Mouse (Mus musculus) left cerebral cortex, postnatal 14 days (tissue): ENCODE measurements around the gene Ttc7. TPM values are rescaled to one million over a fixed set of nuclear protein-coding genes. Genes with fewer than 3 reads are reported as not detected.

Experiments
- DNase-seq, 2 experiments: peaks; one replicate each; pipeline ENCODE4 v3.0.0; 2021 to 2022; ENCODE audit warnings: low spot score in 2 of 2, mixed read lengths in 1 of 2
- intact Hi-C: fragments of 180-260 bp; cut with DNase I; formaldehyde crosslinking; loops from one replicate; pipeline ENCODE4 v1.15.1; 2025
- total RNA-seq, 2 experiments: library from RNA; stranded (reverse); gene quantifications; 2 replicates each; pipeline ENCODE4 v1.2.3; 2021

Ttc7 gene
- total RNA-seq, 2 experiments from 2014 or later: 7.2 to 7.4 TPM

DNA sequence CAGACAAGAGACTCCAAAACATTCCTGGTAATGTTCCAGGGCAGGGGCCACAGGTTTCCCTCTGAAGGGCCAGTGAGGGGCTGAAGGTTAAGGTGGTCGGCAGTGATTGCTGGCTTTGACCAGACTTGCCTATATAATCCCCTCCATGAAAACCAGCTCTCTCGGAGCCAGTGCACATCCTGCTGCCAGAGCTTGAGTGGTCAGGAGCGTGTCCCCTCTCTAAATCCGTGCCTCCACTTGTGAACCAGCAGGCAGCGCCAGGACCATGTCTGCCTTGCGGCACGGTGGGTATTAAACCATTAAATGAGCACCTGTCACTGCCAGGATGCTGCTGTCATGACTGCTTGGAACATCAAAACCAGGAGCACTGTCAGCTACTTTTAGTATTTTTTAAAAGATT, 27.8 kb downstream of the Ttc7 start:
- DNase-seq: no peak
- intact Hi-C loops: loop anchor here (10.0 kb wide), 1 partner anchor 354 kb away; no protein-coding TSS in a partner anchor

DNA sequence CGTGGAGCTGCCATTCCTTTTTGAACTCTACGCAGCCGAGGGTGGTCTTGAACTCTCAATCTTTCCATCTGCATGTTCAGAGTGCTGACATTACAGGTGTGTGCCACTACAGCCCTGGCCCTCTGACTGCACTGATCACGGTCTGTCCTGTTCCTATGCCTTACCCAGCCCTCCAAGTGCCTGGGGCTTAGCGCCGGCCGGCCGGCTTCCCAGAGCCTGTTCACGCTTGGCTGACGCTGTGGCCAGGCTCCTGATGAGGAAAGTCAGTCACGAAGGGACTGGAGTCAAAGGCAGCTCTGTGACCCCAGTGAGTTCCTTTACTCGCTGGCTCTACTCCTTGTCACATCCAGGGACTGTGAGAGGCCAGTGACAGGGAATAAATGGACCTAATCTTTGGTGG, 29.7 kb downstream of the Ttc7 start:
- DNase-seq: no peak
- intact Hi-C loops: loop anchor here (10.0 kb wide), 1 partner anchor 352 kb away; no protein-coding TSS in a partner anchor

DNA sequence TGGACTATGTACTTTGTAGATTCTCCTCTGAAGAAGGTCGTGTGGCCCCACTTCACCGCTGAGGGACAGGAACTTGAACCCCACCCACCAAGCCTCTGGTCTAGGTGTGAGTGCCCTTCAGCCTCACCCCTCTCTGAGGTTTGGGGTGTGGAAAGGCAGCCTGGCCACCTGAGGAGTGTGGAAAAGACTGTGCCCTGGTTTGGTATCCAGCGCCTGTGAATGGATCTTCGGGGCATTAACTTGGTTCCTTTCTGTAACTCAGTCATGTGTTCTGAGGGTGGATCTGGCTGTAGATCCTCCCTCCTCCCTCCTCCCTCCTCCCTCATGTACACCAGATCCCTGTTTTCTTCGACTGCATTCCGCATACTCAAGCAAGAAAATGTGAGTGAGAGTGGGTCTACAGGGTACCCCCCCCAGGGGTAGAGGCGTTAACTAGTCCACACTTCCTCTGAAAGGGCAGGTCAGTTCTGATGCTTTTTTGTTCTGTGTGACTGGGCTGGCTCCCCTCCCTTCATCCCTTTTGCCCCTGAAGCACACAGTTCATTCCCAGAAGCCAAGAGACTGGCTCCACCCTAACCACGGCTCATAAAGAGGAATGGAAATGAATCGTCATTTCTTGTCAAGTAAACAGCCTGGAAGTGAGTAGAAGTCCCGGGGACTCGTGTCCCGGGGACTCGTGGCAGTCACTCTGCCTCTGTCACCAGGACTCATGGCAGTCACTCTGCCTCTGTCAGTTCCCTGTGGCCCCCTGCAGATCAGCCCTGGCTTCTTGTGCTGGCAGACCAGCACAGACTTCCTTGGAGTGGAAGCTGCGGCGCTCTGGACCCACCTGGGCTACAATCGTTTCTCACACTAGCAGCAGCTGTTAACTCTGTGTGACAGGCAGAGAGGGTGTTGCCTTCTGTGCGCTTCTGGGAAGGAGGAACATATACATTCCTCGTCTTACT, 30.5 kb downstream of the Ttc7 start:
- intact Hi-C loops: loop anchor here (10.0 kb wide), 1 partner anchor 352 kb away; no protein-coding TSS in a partner anchor
- no peak for DNase-seq

DNA sequence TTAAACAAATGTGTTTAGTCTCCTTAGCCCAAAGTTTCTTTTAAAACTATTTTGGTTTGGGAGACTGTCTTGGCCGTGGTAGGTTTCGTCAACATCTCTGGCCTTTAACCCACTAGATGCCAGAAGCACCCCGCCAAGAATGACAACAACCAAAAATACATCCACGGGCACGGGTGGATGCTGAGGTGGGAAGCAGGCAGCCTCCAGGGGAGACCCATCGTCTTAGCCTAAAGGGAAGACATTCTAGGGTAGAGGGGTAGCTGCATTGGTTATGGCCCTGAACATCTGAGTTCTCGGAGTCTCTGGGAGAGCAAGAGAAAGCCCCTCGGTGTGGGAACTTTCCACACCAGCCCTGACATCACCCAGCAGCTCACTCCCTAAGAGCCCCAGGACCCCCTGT, 31.4 kb downstream of the Ttc7 start:
- intact Hi-C loops: loop anchor here (10.0 kb wide), 1 partner anchor 351 kb away; no protein-coding TSS in a partner anchor
- DNase-seq: no peak

DNA sequence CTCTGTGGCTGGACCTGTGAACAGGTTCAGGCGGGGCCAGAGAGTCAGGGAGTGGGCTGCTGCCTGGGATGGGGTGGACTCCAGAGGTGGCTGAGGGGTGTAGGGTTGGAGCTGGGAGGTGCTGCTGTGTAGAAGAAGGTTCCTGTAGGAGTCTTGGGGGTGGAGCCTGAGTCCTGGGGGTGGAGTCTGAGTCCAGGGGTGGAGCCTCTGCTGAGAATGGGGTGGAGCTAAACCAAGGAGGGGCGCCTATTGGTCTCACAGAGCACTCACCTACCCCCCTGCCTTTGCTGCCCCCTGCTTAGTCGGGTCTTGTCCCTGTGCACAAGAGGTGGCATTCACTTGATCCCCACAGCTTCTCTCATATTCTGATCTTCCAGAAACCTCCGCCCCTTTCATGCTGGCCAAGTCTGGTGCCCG, 31.9 kb downstream of the Ttc7 start:
- no peak for DNase-seq
- intact Hi-C loops: loop anchor here (10.0 kb wide), 1 partner anchor 350 kb away; no protein-coding TSS in a partner anchor

DNA sequence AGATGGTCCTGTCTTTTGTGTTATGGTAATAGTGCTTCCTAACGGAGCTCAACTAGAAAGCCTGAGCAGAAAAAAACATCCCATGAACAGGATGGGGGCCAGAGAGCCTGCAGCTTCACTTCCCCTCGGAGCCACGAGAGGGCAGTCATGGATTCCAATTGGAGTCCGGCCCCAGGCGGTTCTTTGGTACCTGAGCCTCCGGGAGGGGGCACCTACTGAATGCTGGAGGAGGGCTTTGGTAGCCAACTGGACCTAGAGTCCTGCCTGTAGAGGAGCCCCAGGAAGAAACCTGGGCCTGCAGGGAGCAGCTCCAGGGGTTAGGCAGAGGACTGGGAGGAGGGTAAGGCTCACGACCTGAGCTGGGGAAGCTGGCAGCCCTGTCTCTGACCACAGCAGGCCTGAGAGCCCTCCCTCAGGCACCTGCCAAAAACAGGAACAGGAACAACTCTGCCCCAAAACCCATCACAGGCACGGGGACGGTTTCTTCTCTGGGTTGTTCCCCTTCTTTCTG, 32.4 kb downstream of the Ttc7 start:
- intact Hi-C loops: loop anchor here (1.0 to 10.0 kb wide), 4 partner anchors 102 to 350 kb away; partner anchors contain the start of gene Calm2

DNA sequence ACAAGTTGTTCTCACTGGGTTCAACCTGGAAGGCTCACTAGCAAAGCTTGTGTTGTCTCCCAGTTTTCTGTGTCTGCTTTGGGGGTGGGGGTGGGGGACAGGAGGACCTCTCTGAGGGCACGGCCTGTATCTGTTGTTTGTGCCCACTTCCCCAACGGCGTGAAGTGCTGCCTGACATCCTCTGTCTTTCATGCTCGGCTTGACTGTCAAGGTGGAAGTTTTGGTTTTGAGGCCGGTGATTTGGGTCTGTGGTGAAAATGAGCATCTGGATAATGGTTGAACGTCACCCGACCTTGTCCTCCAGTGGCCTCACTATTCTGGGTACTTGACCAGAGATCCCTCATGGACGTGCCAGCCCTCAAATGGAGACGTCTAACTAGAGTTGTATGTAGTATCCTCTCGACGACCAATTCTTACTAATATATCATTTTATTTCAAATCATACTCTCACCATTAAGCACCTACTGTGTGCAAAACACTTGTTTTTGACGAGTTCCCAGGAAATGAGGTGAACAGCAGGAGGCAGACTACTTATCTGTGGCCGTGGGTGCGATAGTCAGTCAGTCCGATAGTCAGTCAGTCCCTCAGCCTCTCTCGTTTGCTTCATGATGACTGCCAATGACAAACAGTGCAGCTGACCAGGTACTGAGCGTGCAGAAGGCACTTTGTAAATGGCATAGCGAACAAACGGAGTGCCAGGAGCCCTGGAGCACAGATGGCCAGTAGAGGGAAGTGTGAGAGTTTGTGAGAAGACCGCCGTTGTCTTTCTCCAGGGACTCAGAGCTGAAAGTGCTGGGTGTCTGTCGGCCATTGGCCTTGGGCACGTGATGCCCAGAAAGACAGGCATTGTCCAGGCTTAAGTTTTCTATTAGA, 33.4 kb downstream of the Ttc7 start:
- no peak for DNase-seq
- intact Hi-C loops: loop anchor here (1.0 to 10.0 kb wide), 4 partner anchors 101 to 349 kb away; partner anchors contain the start of gene Calm2

More for the DNA sequence above, 32.4 kb downstream of the Ttc7 start:
- peak; percentile 93 to 94 for DNase-seq

DNA sequence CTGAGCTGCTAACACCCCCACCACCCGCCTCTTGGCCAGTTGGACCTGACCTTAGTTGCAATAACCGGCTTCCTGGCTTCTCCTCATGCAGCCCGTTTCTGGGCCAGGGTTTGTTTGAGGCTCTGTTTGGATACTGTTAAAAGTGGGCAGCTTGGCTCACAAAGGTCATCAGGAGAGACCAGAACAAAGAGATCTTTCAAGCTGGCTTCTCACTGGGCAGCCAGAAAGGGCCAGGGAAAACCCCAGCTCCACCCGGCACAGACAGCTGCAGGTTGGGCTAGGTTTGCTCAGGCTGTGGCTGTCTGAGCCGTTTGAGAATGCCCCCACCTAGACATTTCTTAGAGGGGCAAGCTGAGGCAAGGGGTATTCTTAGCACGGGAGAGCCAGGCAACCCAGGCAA, 34.6 kb downstream of the Ttc7 start:
- no peak for DNase-seq
- intact Hi-C loops: loop anchor here (5.0 to 10.0 kb wide), 3 partner anchors 100 to 348 kb away; partner anchors contain the start of gene Calm2

DNA sequence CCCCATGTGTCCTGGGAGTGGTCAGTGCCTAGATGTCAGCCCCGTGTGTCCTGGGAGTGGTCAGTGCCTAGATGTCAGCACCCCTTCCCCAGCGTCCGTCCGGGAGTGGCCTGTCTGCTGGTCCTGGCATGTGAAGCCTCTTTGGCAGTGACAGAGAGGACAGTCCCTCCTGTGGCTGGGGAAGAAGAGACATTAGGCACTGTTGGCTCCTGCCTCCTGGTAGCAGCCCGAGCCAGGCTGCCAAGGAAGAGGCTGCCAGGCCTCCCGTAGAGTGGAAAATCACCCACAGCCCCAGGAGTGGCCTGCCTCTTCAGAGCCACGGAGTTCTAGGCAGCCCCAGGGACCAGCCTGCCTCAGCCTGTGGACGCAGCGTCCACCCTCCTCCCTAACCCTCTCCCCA, 35.3 kb downstream of the Ttc7 start:
- DNase-seq: no peak
- intact Hi-C loops: loop anchor here (5.0 to 10.0 kb wide), 3 partner anchors 99 to 347 kb away; partner anchors contain the start of gene Calm2

DNA sequence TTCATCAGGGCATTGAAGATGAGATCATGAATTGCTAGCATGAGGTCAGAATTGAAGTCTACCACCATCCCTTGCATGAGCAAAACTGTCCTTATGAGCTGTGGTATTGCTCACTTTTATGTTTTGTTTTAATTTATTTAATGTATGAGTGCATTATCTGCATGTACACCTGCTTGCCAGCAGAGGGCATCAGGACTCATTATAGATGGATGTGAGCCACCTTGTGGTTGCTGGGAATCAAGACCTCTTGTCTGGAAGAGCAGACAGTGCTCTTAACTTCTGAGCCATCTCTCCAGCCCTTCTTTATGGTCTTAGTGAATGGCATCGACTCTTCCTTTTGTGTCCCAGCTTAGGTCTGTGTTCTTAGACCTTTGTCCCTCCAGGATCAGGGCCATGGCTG, 39.0 kb downstream of the Ttc7 start:
- no peak for DNase-seq
- intact Hi-C loops: no loop called here

DNA sequence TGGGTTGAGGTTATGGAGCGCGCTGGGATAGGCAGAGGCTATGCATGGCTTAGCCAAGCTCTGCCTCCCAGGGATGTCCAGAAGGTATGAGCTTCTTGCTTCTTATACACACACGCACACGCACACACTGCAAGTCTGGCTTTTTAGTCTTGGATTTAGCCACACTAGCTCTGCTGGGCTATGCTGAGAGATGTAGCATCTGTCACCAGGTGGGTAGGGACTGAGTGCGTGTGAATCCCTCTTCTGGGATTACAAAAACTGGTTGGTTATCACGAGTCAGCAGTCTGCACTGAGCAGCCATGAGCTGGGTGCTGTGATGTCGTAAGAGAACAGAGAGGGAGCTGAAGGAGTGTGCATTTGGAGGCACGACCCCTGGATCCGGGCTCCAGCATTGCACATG, 40.5 kb downstream of the Ttc7 start:
- intact Hi-C loops: no loop called here
- DNase-seq: no peak

DNA sequence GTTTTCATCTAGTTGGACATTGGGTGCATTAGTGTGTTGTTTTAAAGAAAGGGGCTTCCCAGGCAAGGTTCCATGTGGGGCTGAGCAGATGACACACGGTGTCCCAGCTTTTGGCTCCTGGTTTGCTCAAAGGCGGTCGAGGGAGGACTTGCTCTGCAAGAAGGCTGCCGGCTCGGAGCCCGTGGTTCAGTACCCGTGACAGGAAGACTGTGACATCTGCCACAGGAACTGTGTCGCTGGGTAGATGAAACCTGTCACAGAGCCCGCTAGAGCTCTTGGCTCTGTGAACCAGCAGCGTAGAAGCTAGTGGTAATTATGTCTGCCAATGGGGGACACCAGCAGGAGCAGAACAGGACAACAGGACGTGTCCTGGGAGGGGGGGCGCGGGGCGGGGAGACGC, 42.8 kb downstream of the Ttc7 start:
- intact Hi-C loops: no loop called here
- no peak for DNase-seq

DNA sequence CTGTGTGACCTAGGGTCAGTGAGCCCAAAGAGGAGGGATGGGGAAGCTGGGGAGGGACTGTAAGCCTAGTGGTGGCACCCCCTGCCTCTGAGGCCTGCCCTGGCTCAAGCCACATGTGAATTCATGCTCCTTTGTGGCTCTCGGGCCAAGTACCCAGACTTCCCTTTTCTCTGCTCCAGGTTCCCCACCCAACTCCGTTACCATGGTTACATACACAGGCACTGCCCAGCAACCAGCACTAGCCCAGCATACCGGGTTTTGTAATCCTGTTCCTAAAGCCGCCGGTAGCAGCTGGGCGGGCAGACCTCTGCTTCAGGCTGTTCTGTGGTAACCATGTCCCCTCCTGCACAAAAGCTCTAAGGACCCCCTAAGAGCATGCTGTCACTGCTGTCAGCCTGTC, 44.3 kb downstream of the Ttc7 start:
- intact Hi-C loops: no loop called here
- DNase-seq: peak in 1 of 2 experiments; percentile 70

DNA sequence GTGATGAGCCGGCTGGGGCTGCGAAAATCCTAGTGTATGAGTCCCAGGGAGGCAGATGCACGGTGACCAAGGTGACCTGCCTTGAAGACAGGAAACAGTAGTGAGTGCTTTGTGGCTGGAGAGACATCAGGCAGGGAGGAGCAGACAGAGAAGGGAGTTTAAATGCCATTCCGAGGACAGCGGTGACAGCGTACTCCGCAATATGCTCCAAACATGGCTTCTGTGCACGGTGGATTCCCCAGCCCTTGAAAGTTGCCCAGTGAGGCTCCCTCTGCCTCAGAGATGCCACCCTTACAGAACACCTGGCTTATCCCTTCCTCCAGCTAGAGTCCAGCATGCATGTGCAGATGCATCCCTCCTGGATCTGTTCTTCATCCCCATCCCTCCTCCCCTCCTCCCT, 45.0 kb downstream of the Ttc7 start:
- no peak for DNase-seq

DNA sequence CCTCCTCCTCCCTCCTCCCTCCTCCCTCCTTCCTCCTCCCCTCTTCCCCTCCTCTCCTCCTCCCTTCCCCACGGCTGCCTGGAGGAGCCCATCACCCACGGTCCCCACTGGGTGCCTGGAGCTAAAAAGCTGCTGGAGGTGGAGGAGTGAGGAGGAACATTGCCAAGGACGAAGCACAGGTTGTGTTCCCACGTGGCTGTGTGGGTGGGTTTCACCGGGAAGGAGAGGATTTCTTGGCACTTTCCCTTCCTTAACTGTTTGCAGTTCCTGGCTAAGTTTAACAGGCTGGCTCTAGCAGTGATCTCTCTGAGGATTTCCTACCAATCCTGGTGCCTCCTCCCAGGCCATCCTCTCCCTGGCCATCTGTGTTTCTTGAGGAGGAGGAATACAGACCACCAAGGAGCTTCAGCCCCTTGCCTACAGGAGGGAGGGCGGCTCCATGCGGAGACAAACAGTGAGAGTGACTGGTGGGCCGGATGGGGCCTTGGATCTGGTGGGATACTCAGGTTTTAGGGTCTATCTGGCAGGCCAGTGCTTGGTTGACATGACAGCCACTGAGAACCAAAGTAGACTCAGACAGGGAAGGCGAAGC, 45.6 kb downstream of the Ttc7 start:
- intact Hi-C loops: no loop called here

More for the DNA sequence above, 45.0 kb downstream of the Ttc7 start:
- intact Hi-C loops: no loop called here

DNA sequence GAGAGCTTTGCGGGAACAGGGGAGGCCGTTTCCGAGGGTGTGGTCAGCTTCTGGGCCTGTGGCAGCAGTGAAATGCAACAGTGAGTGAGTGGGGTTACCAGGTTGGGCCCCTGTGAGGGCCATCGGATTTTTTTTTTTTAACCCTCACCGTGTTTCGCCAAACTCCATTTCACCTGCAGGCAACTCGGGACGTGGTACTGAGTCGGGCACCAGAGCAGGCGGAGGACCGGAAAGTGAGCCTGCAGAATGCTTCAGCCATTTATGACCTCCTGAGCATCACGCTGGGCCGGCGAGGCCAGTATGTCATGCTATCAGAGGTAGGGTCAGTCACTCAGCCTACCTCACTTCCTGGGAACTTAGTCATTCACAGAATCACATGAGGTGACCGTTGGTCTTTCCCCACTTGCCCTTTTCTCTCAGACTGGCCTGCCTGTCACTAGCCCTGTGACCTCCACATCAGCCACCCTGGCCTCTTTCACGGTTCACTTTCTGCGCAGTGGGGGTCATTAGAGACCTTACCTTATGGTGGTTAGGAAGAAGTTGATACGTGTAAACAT, 46.5 kb downstream of the Ttc7 start:
- intact Hi-C loops: no loop called here
- no peak for DNase-seq

More for the DNA sequence above, 45.6 kb downstream of the Ttc7 start:
- peak; percentile 90 to 95 for DNase-seq

DNA sequence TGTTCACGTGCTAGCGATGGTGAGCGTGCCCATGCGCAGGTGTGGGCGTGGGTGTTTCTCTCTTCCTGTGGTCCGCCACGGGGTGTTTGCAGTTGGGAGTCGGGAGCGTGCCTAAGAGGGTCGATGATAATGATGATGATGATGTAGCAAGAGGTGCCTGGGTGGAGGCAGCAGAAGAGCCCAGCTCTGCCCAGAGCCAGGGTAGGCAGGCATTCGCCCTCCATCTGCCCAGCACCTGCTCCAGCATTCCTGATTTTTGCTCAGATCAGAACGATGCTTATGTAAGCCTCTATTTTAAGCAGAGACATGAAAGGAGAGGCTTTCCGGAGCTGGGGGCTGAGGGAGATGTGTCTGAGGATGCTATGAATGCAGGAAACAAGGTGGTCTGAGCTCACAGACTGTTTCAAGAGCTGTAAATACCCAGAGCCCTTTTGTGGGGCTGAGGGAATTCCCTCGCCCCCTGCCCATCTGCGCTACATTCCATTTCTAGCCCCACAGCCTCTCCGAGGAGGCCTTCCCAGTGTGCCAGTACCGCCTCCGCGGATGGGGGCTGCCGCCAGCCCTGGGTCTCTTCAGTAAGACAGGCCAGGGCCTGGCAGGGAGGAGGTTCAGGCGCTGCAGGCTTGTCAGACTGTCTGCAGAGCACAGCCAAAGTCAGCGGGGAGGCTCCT, 47.7 kb downstream of the Ttc7 start:
- DNase-seq: peak; percentile 86 to 87
- intact Hi-C loops: loop anchor here (1.0 to 5.0 kb wide), 2 partner anchors 39 to 117 kb away; partner anchors contain the start of gene Calm2

DNA sequence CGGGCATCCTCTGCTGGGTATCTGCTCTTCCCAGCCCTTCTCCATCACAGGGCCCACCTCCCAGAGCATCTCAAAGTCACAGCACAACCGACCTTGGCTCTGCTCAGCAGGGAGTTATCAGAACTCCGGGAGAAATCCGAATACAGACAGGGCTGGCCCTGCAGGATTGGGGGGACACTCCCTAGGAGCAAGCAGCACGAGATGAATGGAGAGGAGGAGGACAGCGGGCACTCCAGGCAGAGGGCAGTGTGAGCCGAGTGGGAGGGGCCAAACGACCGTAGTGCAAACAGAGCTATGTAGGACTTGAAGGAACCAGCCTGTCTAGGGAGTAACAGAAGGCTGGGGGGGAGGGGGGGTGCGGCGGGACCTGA, 48.2 kb downstream of the Ttc7 start:
- intact Hi-C loops: loop anchor here (1.0 to 5.0 kb wide), 2 partner anchors 38 to 116 kb away; partner anchors contain the start of gene Calm2
- no peak for DNase-seq
